Mouse (Mus musculus): ENCODE measurements around the gene Lpcat2b.

- no peak for TF ChIP-seq CTCF (IDR thresholded peaks at IDR 0.05; ENCODE audit: low read depth)
- TF ChIP-seq EP300 (optimal IDR thresholded peaks at IDR 0.05), result no peak
Observed at GRCm38 (mm10) chr5:107431249-107431648, at the start of gene Lpcat2b.

Measured in stomach, postnatal 0 days (tissue).